Comparison of ENCODE assay signal across 29 mouse cellular contexts in genomic region chr17:81044356-81044755, GRCm38 (mm10). TPM values are rescaled to one million over a fixed set of nuclear protein-coding genes. Genes with fewer than 3 reads are reported as not detected.
A peak's percentile ranks its signal among the peaks of the same experiment; 100 is the strongest.
DNase-seq lines count a peak whose midpoint lies in the region; ATAC-seq and TF ChIP-seq lines count a peak whose summit lies in the region.
"Had no signal": no experiment of that assay in that cellular context is flagged by ENCODE, and none has a peak within 500 bp of the region (broad histone marks: within the 10 kb centered on the region; RNA-seq: fewer than 3 reads in every experiment).

No protein-coding gene starts in this region.

- H3K9me3 ChIP-seq in forebrain, embryonic 13.5 days (replicated peaks) = no peaks in the 10 kb centered on the region
- H3K9me3 ChIP-seq in forebrain, embryonic 11.5 days (ENCODE audit: control insufficient read depth, low read length) = no peaks in the 10 kb centered on the region
- H3K9me3 ChIP-seq in midbrain, postnatal 0 days (ENCODE audit: low read length) = no peaks in the 10 kb centered on the region
- H3K9me3 ChIP-seq in midbrain, embryonic 15.5 days = no peaks in the 10 kb centered on the region
- H3K9me3 ChIP-seq: embryonic facial prominence, embryonic 10.5 days; embryonic facial prominence, embryonic 13.5 days; heart, embryonic 12.5 days; heart, embryonic 15.5 days; hindbrain, embryonic 10.5 days; hindbrain, embryonic 13.5 days; intestine, embryonic 15.5 days had no signal

- H3K4me1 ChIP-seq in forebrain, embryonic 13.5 days = 0 out of 2 replicates have a peak, but pooled peaks cover 4% of the 10 kb centered on the region
- H3K4me1 ChIP-seq in forebrain, embryonic 11.5 days (replicated peaks; ENCODE audit: control insufficient read depth, insufficient read depth, low read length) = no peaks in the 10 kb centered on the region
- no peaks in the 10 kb centered on the region for H3K4me1 ChIP-seq in midbrain, postnatal 0 days (ENCODE audit: insufficient read depth, low read length)
- H3K4me1 ChIP-seq in midbrain, embryonic 15.5 days = no peaks in the 10 kb centered on the region
- H3K4me1 ChIP-seq: hindbrain, embryonic 13.5 days had no signal

- H3K4me2 ChIP-seq in forebrain, embryonic 13.5 days = no peak overlapping the region
- no peak overlapping the region for H3K4me2 ChIP-seq in forebrain, embryonic 11.5 days (ENCODE audit: low read depth, low read length, severe bottlenecking)
- H3K4me2 ChIP-seq in midbrain, postnatal 0 days (ENCODE audit: low read depth, low read length, poor library complexity, severe bottlenecking) = no peak overlapping the region
- no peak overlapping the region for H3K4me2 ChIP-seq in midbrain, embryonic 15.5 days
- H3K4me2 ChIP-seq: embryonic facial prominence, embryonic 13.5 days; heart, embryonic 12.5 days; heart, embryonic 15.5 days; hindbrain, embryonic 13.5 days; intestine, embryonic 15.5 days had no signal

- no peak overlapping the region for H3K4me3 ChIP-seq in forebrain, embryonic 13.5 days
- no peak overlapping the region for H3K4me3 ChIP-seq in forebrain, embryonic 11.5 days (ENCODE audit: low read depth, low read length)
- no peak overlapping the region for H3K4me3 ChIP-seq in midbrain, postnatal 0 days (ENCODE audit: low read depth, low read length)
- H3K4me3 ChIP-seq in midbrain, embryonic 15.5 days = no peak overlapping the region
- H3K4me3 ChIP-seq: embryonic facial prominence, embryonic 10.5 days; embryonic facial prominence, embryonic 13.5 days; erythroblast, embryonic 14.5 days; heart, embryonic 12.5 days; heart, embryonic 15.5 days; hindbrain, embryonic 10.5 days; hindbrain, embryonic 13.5 days; intestine, embryonic 15.5 days had no signal

- DNase-seq in forebrain, embryonic 11.5 days (ENCODE audit: low spot score) = no peak
- DNase-seq in frontal cortex, postnatal 14 days (ENCODE audit: low spot score in 2 of 2) = no peak
- peak; percentile 1 for DNase-seq in midbrain, postnatal 0 days (ENCODE audit: low spot score)
- DNase-seq in gastrocnemius, postnatal 10 days = no peak
- no peak for DNase-seq in kidney, postnatal 25 days
- DNase-seq: adrenal gland, adult 8-10 months; adrenal gland, postnatal 25 days; cerebellum, adult 11 months; cerebellum, adult 2 months; cerebellum, adult 9-11 months; cerebellum, postnatal 25 days; embryo, embryonic 11 days; gastrocnemius, postnatal 14 days; heart, adult 11 months; heart, postnatal 10 days; heart, postnatal 36 days; kidney, adult 11 months had no signal

- H3K27me3 ChIP-seq in forebrain, embryonic 13.5 days = no peaks in the 10 kb centered on the region
- H3K27me3 ChIP-seq in forebrain, embryonic 11.5 days (ENCODE audit: control insufficient read depth, insufficient read depth, low read length) = no peaks in the 10 kb centered on the region
- no peaks in the 10 kb centered on the region for H3K27me3 ChIP-seq in midbrain, postnatal 0 days (ENCODE audit: insufficient read depth, low read length)
- H3K27me3 ChIP-seq in midbrain, embryonic 15.5 days (replicated peaks) = no peaks in the 10 kb centered on the region
- H3K27me3 ChIP-seq: embryonic facial prominence, embryonic 13.5 days; heart, embryonic 12.5 days; heart, embryonic 15.5 days; hindbrain, embryonic 13.5 days; intestine, embryonic 15.5 days had no signal

- peaks cover 31% of the 10 kb centered on the region; the same call in 1 of the 2 replicates for H3K36me3 ChIP-seq in forebrain, embryonic 13.5 days (ENCODE audit: poor library complexity, severe bottlenecking)
- H3K36me3 ChIP-seq in forebrain, embryonic 11.5 days (ENCODE audit: control insufficient read depth, insufficient read depth, low read length) = no peaks in the 10 kb centered on the region
- H3K36me3 ChIP-seq in midbrain, postnatal 0 days (ENCODE audit: insufficient read depth, low read length) = peaks cover 9% of the 10 kb centered on the region; the same call in 1 of the 2 replicates
- H3K36me3 ChIP-seq in midbrain, embryonic 15.5 days (replicated peaks) = no peaks in the 10 kb centered on the region
- H3K36me3 ChIP-seq: intestine, embryonic 15.5 days had no signal

- 65% methylated on average over 3 of the region's 3 CpGs for WGBS in forebrain, embryonic 13.5 days
- WGBS in forebrain, embryonic 11.5 days = 93% methylated on average over 3 of the region's 3 CpGs
- WGBS in midbrain, postnatal 0 days = 66% methylated on average over 3 of the region's 3 CpGs
- WGBS in midbrain, embryonic 15.5 days = 64% methylated on average over 3 of the region's 3 CpGs

- H3K27ac ChIP-seq in forebrain, embryonic 13.5 days = peak overlapping the region; percentile 27; the same call in 1 of the 2 replicates
- no peak overlapping the region for H3K27ac ChIP-seq in forebrain, embryonic 11.5 days (ENCODE audit: low read depth, low read length)
- no peak overlapping the region for H3K27ac ChIP-seq in midbrain, postnatal 0 days (ENCODE audit: low read depth, low read length)
- H3K27ac ChIP-seq in midbrain, embryonic 15.5 days = no peak overlapping the region
- H3K27ac ChIP-seq: embryonic facial prominence, embryonic 10.5 days; embryonic facial prominence, embryonic 13.5 days; heart, embryonic 15.5 days; hindbrain, embryonic 10.5 days; hindbrain, embryonic 13.5 days; intestine, embryonic 15.5 days had no signal

- ATAC-seq in forebrain, embryonic 13.5 days = peak; percentile 59
- no peak for ATAC-seq in forebrain, embryonic 11.5 days (replicated peaks; ENCODE audit: low FRiP score)
- peak; percentile 44 for ATAC-seq in frontal cortex, adult (ENCODE audit: low TSS enrichment)
- ATAC-seq in midbrain, postnatal 0 days (ENCODE audit: low FRiP score) = no peak
- no peak for ATAC-seq in midbrain, embryonic 15.5 days (replicated peaks)
- ATAC-seq: hindbrain, embryonic 16.5 days; intestine, embryonic 15.5 days had no signal

- no peak overlapping the region for H3K9ac ChIP-seq in forebrain, embryonic 13.5 days
- no peak overlapping the region for H3K9ac ChIP-seq in forebrain, embryonic 11.5 days (ENCODE audit: low read length)
- no peak overlapping the region for H3K9ac ChIP-seq in midbrain, postnatal 0 days (replicated peaks; ENCODE audit: low read length, poor library complexity, severe bottlenecking)
- no peak overlapping the region for H3K9ac ChIP-seq in midbrain, embryonic 15.5 days
- H3K9ac ChIP-seq: embryonic facial prominence, embryonic 13.5 days; heart, embryonic 12.5 days; heart, embryonic 15.5 days; hindbrain, embryonic 13.5 days; intestine, embryonic 15.5 days had no signal

- TF ChIP-seq CTCF in midbrain, postnatal 0 days (IDR thresholded peaks at IDR 0.05) = no peak

RNA-seq across cellular contexts. Expression of gene Thumpd2, which starts 20.5 kb away (rescaled TPM):
- 11.5 and 12.3 TPM in 2 replicates for polyA plus RNA-seq in forebrain, embryonic 13.5 days (2015; fragmentation: Nextera tagmentation; extraction: Ambion mirVana)
- 15.4 and 17.5 TPM in 2 replicates for polyA plus RNA-seq in forebrain, embryonic 11.5 days (2014; fragmentation: Nextera tagmentation; extraction: Ambion mirVana)
- 2.6 and 3.1 TPM in 2 replicates for total RNA-seq in midbrain, postnatal 0 days (2014; rRNA removed)
- 5.5 and 5.7 TPM in 2 replicates for polyA plus RNA-seq in midbrain, postnatal 0 days (2015; fragmentation: Nextera tagmentation; extraction: Ambion mirVana)
- polyA plus RNA-seq in midbrain, embryonic 15.5 days (2015; fragmentation: Nextera tagmentation; extraction: Ambion mirVana) = 7.3 and 7.5 TPM in 2 replicates
- 1 to 10 TPM; 4.5 to 4.8 TPM for total RNA-seq in gastrocnemius, postnatal 10 days (2021)
- polyA plus RNA-seq: erythroblast, embryonic 14.5 days had no signal

Comparison
In these comparisons a context has a peak if more than half of its experiments do, and no peak if none do; other contexts are left out.
1. ATAC-seq: peak in forebrain, embryonic 13.5 days (single experiment) and frontal cortex, adult (single experiment); none in forebrain, embryonic 11.5 days (single experiment), midbrain, postnatal 0 days (single experiment) and midbrain, embryonic 15.5 days (single experiment).